Mouse (Mus musculus): ENCODE results near the gene Timm17b.
"Not testable (repeated sequence)": the region's sequence is repeated elsewhere in the genome, so short reads cannot be mapped to it uniquely, and the experiment has no call there.

DNA sequence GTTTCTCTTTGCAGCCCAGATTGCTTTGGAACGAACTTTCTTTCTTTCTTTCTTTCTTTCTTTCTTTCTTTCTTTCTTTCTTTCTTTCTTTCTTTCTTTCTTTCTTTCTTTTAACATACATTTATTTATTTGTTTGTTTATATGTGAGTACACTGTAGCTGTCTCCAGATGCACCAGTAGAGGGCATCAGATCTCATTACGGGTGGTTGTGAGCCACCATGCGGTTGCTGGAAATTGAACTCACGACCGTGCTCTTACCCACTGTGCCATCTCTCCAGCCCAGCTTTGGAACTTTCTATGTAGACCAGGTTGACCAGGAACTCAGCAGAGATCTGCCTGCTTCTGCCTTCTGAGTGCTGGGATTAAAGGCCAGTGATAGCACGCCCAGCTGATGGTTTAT is 18.8 kb downstream of the Timm17b start:
- not testable (repeated sequence) for TF ChIP-seq CTCF (IDR thresholded peaks at IDR 0.05; ENCODE audit: low read depth, low read length); POLR2A (IDR thresholded peaks at IDR 0.05; ENCODE audit: extremely low read depth, insufficient read depth, low read length)
